Mouse (Mus musculus): ENCODE measurements around the gene Ap2a1.

Gene Ap2a1

GRCm38 (mm10) chr7:44952611-44953306 lies 23.5 kb upstream of the Ap2a1 start:
- peak; percentile 92 for DNase-seq (ENCODE audit: low spot score)

GRCm38 (mm10) chr7:44951960-44952359 lies 22.7 kb upstream of the Ap2a1 start:
- peak; percentile 78 for DNase-seq (ENCODE audit: low spot score)

GRCm38 (mm10) chr7:44949922-44950321 lies 20.6 kb upstream of the Ap2a1 start:
- DNase-seq (ENCODE audit: low spot score), result no peak

- no peak for DNase-seq (ENCODE audit: low spot score)
Measured at GRCm38 (mm10) chr7:44942904-44943303, 13.6 kb upstream of the Ap2a1 start, which contains the start of gene Tsks. Gene Tsks, plus strand, starts transcription at chr7:44943204.

GRCm38 (mm10) chr7:44938680-44939079 lies 9.4 kb upstream of the Ap2a1 start:
- DNase-seq (ENCODE audit: low spot score), result no peak

GRCm38 (mm10) chr7:44928570-44928969 lies 726 bp downstream of the Ap2a1 start:
- no peak for DNase-seq (ENCODE audit: low spot score)

GRCm38 (mm10) chr7:44925468-44925867 lies 3.8 kb downstream of the Ap2a1 start:
- DNase-seq (ENCODE audit: low spot score), result no peak

- no peak for DNase-seq (ENCODE audit: low spot score)
Measured at GRCm38 (mm10) chr7:44922530-44922929, 6.8 kb downstream of the Ap2a1 start.

- DNase-seq (ENCODE audit: low spot score), result no peak
Measured at GRCm38 (mm10) chr7:44919127-44919526, 10.2 kb downstream of the Ap2a1 start.

GRCm38 (mm10) chr7:44918219-44918618 lies 11.1 kb downstream of the Ap2a1 start:
- DNase-seq (ENCODE audit: low spot score), result no peak

- no peak for DNase-seq (ENCODE audit: low spot score)
Measured at GRCm38 (mm10) chr7:44916881-44917280, 12.4 kb downstream of the Ap2a1 start.

GRCm38 (mm10) chr7:44916191-44916590 lies 13.1 kb downstream of the Ap2a1 start:
- no peak for DNase-seq (ENCODE audit: low spot score)

GRCm38 (mm10) chr7:44915314-44915713 lies 14.0 kb downstream of the Ap2a1 start:
- DNase-seq (ENCODE audit: low spot score), result no peak

- no peak for DNase-seq (ENCODE audit: low spot score)
Measured at GRCm38 (mm10) chr7:44914396-44914795, 14.9 kb downstream of the Ap2a1 start.

GRCm38 (mm10) chr7:44908706-44909476 lies 20.4 kb downstream of the Ap2a1 start:
- DNase-seq (ENCODE audit: low spot score), result no peak

GRCm38 (mm10) chr7:44905430-44905829 lies 23.9 kb downstream of the Ap2a1 start:
- no peak for DNase-seq (ENCODE audit: low spot score)

- DNase-seq (ENCODE audit: low spot score), result no peak
Measured at GRCm38 (mm10) chr7:44901230-44901722, 28.0 kb downstream of the Ap2a1 start.

GRCm38 (mm10) chr7:44900632-44901031 lies 28.7 kb downstream of the Ap2a1 start:
- DNase-seq (ENCODE audit: low spot score), result no peak

- DNase-seq (ENCODE audit: low spot score), result peak; percentile 58
Measured at GRCm38 (mm10) chr7:44898607-44899006, 30.7 kb downstream of the Ap2a1 start.

GRCm38 (mm10) chr7:44896499-44896898 lies 32.8 kb downstream of the Ap2a1 start:
- no peak for DNase-seq (ENCODE audit: low spot score)

GRCm38 (mm10) chr7:44895593-44896434 lies 33.5 kb downstream of the Ap2a1 start, which contains the start of gene Fuz:
Gene Fuz, plus strand, starts transcription at chr7:44896079.
- DNase-seq (ENCODE audit: low spot score), result peak; percentile 89

GRCm38 (mm10) chr7:44895206-44895592 lies 34.1 kb downstream of the Ap2a1 start:
- no peak for DNase-seq (ENCODE audit: low spot score)

Data from ovary, postnatal 36 days (tissue).